Mouse (Mus musculus) frontal cortex, adult (tissue): ENCODE results near the gene Tomm20l.

Source experiments
- ATAC-seq: cut with Nextera tagmentation; 2 replicates; pipeline ENCODE4 v1.9.2; 2017; ENCODE audit warnings: mild to moderate bottlenecking, moderate library complexity, mixed read lengths; ENCODE audit not compliant: low TSS enrichment

Gene Tomm20l

DNA sequence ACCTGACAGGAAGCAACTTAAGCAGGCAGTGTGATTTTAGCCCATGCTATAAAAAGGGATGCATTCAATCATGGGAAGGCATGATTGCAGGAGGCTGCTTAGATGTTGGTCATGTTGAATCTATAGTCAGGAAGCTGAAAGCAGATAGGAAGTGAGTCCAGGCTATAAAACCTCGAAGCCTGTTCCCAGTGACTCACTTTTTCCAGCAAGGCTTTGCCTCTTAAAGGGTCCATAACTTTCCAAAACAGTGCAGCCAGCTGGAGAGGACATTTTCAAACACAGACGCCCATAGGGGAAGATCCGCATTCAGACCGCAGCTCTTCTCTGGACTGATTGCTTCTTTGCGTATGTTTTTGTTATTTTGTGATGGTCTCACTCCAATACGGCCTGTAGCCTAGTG, 43.8 kb downstream of the Tomm20l start:
- ATAC-seq, result no peak

DNA sequence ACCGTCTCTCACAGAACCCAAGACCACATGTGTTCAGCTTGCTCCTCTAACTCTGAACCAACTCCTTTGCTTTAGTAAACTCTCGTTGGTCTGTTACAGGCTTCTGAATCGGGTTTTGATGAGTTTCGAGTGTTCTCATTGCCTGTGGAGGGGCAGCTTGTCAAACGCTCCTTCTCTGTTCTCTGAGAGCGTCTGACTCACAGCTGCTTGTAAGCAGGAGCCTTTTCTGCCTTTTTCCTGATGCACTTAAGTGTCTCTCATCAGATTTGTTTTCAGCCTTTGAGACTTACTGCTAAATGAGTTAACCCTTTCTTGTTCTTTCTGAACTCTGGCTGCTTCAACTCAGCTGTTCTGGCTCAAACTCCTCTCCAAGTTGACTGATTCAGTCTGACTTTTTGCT, 46.7 kb downstream of the Tomm20l start:
- no peak for ATAC-seq

DNA sequence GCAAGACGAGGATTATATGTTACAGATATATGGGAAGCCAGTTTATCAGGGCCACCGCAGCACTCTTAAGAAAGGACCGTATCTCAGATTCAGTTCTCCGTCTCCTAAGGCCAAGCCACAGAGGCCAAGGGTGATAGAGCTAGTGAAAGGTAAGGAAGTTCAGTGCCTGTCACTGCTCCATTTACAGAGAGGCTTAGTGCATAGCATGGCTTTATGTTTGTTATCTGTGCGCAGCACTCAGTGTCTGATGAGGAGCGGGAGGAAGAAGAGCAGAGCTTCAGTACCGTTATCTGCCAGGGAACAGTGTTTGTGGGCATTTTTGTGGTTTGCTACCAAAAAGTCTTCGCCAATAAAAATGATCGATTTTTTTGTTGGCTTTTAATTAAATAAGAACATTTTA, 53.2 kb downstream of the Tomm20l start:
- no peak for ATAC-seq

DNA sequence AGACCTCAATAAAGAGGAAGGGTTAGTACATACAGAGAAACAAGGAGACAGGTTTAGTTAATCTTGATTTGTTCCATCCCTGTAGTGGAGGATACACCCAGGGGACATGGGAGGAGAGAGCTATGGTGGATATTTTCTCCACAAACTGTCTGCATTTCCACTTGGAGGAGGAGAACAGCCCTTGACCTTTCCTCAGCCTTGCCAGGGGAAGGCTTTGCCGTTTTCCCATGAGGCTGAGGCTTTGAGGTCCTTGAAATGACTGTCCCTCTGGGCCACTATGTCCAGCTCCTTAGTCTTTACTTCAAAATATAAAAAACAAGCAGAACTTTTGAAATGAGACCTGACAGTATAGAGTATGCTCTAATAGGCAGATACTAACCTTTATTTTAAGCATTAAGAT, 58.7 kb downstream of the Tomm20l start:
- no peak for ATAC-seq
